Mouse (Mus musculus): ENCODE data around the gene Pmel. TPM values are rescaled to one million over a fixed set of nuclear protein-coding genes. Genes with fewer than 3 reads are reported as not detected.

Pmel gene
- 0.55 and 0.86 TPM in 2 replicates for polyA plus RNA-seq (2015; fragmentation: Nextera tagmentation; extraction: Ambion mirVana)

DNA sequence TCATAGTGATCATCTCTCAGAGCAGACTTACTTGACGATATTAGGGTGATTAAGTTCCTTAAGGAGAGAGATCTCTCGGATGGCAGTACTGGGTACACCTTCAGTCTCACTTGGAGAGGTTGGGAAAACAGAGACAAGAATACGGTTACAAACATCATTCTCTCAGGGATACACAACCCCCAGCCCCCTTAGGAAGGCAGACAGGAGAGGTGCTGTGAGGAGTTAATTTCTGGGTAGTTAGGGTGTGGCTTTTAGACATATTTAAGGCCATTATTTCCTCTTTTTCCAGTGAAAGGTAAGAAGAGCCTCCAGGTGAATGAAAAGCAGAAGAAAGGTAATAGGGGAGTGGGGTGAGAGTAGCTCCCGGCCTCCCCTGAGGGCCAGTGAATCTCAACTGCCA lies at the start of gene Pmel:
Pmel (plus strand) TSS at position 301 of the 400 bp plus-strand sequence.
- H3K36me3 ChIP-seq (ENCODE audit: control insufficient read depth, insufficient read depth): peaks cover 15% of the 10 kb centered on the region; the same call in 1 of the 2 replicates
- peak within 1 kb of the TSS; percentile 89 for H3K27ac ChIP-seq (ENCODE audit: low read depth, low read length)
- H3K9me3 ChIP-seq (ENCODE audit: control insufficient read depth): no peaks in the 10 kb centered on the region
- H3K9ac ChIP-seq (ENCODE audit: low read depth, low read length): peak within 1 kb of the TSS; percentile 76
- no peaks in the 10 kb centered on the region for H3K27me3 ChIP-seq (replicated peaks; ENCODE audit: control insufficient read depth, insufficient read depth, low read length)
- peak within 1 kb of the TSS; percentile 86 for H3K4me3 ChIP-seq (ENCODE audit: low read depth, low read length)
- ATAC-seq: no peak
- H3K4me1 ChIP-seq (replicated peaks; ENCODE audit: control insufficient read depth, insufficient read depth, low read length): peaks cover 4% of the 10 kb centered on the region; the same call in 1 of the 2 replicates
- peak within 1 kb of the TSS; percentile 81 for H3K4me2 ChIP-seq (replicated peaks; ENCODE audit: low read depth)
- WGBS: 13% methylated on average over 4 of the region's 4 CpGs
- TF ChIP-seq CTCF (IDR thresholded peaks at IDR 0.05; ENCODE audit: low read depth): no peak

DNA sequence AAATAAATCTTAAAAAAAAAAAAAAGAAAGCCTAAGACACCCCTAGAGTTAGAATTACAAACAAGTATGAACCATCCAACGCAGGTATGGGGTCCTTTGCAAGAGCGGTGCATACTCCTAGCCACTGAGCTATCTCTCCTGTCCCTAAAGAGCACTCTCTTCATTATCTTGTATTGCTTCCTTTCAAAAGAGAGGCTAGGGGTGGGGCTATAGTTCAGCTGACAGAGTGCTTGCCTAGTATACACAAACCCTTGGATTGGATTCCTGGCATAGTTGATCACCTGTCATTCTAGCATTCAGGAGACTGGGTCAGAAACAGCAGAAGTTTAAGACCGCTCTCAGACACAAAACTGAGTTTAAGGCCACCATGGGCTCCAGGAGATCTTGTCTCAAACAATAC lies 48.7 kb upstream of the Pmel start:
- H3K4me2 ChIP-seq (replicated peaks; ENCODE audit: low read depth): no peak overlapping the region
- no peaks in the 10 kb centered on the region for H3K4me1 ChIP-seq (replicated peaks; ENCODE audit: control insufficient read depth, insufficient read depth, low read length)
- TF ChIP-seq CTCF (IDR thresholded peaks at IDR 0.05; ENCODE audit: low read depth): no peak
- no peaks in the 10 kb centered on the region for H3K9me3 ChIP-seq (ENCODE audit: control insufficient read depth)
- ATAC-seq: no peak
- H3K36me3 ChIP-seq (ENCODE audit: control insufficient read depth, insufficient read depth): no peaks in the 10 kb centered on the region
- no peaks in the 10 kb centered on the region for H3K27me3 ChIP-seq (replicated peaks; ENCODE audit: control insufficient read depth, insufficient read depth, low read length)
- WGBS: 42% methylated on average over 3 of the region's 3 CpGs
- no peak overlapping the region for H3K9ac ChIP-seq (ENCODE audit: low read depth, low read length)
- H3K27ac ChIP-seq (ENCODE audit: low read depth, low read length): no peak overlapping the region
- no peak overlapping the region for H3K4me3 ChIP-seq (ENCODE audit: low read depth, low read length)

DNA sequence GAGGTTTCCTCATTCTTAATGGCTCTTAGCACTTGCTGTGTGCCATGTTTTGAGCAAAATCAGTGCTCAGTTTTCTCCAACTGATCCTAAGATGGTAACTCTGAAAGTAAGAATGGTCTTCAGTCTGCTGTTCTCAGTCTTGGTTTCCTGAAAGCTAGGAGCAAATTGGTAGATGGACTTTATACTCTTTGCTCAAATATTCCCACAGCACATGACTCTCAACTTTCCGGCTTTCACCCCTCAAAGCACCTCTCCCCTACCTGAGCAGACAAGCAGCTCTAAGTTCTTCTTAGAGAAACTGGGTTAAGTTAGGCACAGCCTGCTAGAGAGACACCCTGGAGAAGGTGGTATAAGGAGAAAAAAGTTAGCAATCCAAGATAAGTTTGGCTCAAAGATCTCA lies 47.3 kb upstream of the Pmel start:
- 47% methylated on average over 1 of the region's 1 CpGs for WGBS
- no peak overlapping the region for H3K4me3 ChIP-seq (ENCODE audit: low read depth, low read length)
- no peaks in the 10 kb centered on the region for H3K9me3 ChIP-seq (ENCODE audit: control insufficient read depth)
- no peak overlapping the region for H3K9ac ChIP-seq (ENCODE audit: low read depth, low read length)
- H3K4me2 ChIP-seq (replicated peaks; ENCODE audit: low read depth): no peak overlapping the region
- no peaks in the 10 kb centered on the region for H3K36me3 ChIP-seq (ENCODE audit: control insufficient read depth, insufficient read depth)
- H3K4me1 ChIP-seq (replicated peaks; ENCODE audit: control insufficient read depth, insufficient read depth, low read length): no peaks in the 10 kb centered on the region
- TF ChIP-seq CTCF (IDR thresholded peaks at IDR 0.05; ENCODE audit: low read depth): no peak
- H3K27me3 ChIP-seq (replicated peaks; ENCODE audit: control insufficient read depth, insufficient read depth, low read length): no peaks in the 10 kb centered on the region
- no peak overlapping the region for H3K27ac ChIP-seq (ENCODE audit: low read depth, low read length)
- ATAC-seq: no peak

DNA sequence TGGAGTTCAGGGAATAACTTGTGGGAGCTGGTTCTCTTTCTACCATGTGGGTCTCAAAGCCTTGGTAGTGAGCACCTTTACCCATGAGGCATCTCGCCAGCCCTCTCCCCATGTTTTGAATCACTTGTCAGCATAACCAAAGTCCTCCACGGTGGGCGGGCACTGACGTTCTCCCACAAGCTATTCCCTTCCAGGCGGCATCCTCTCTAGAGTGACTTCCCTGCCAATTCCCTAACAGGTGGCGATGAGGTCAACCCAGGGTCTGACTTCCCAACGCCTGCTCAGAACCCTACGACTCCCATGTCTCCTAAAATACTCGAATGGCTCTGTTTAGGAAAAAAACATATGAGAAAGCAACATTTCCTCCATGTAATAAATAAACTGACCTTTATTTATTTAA lies 46.2 kb upstream of the Pmel start:
- H3K27ac ChIP-seq (ENCODE audit: low read depth, low read length): no peak overlapping the region
- no peak for TF ChIP-seq CTCF (IDR thresholded peaks at IDR 0.05; ENCODE audit: low read depth)
- H3K4me3 ChIP-seq (ENCODE audit: low read depth, low read length): no peak overlapping the region
- H3K36me3 ChIP-seq (ENCODE audit: control insufficient read depth, insufficient read depth): no peaks in the 10 kb centered on the region
- no peaks in the 10 kb centered on the region for H3K9me3 ChIP-seq (ENCODE audit: control insufficient read depth)
- 63% methylated on average over 9 of the region's 9 CpGs for WGBS
- no peaks in the 10 kb centered on the region for H3K4me1 ChIP-seq (replicated peaks; ENCODE audit: control insufficient read depth, insufficient read depth, low read length)
- H3K9ac ChIP-seq (ENCODE audit: low read depth, low read length): no peak overlapping the region
- no peak overlapping the region for H3K4me2 ChIP-seq (replicated peaks; ENCODE audit: low read depth)
- H3K27me3 ChIP-seq (replicated peaks; ENCODE audit: control insufficient read depth, insufficient read depth, low read length): no peaks in the 10 kb centered on the region
- ATAC-seq: no peak

DNA sequence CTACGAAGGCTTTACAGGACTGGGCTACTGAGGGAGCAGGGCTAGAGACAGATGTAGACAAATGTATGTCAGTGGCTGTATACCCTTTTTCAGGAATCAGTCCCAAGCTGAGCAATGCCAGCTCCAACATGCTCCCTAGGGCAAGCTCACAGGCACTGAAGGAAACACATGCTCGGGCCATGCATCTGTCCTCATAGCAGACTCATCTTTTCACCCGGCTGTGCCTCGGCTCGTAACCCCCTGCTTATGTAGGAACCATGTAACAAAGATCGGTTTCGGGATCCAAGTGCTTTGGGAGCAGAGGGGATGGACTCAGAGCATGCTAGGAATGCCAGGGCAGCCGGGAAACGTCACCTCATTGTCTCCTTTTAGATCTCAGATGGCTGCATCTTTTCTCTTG lies 44.5 kb upstream of the Pmel start:
- TF ChIP-seq CTCF (IDR thresholded peaks at IDR 0.05; ENCODE audit: low read depth): no peak
- no peak for ATAC-seq
- Histone ChIP-seq H3K27ac (ENCODE audit: low read depth, low read length) (no peak overlapping the region), H3K27me3 (replicated peaks; ENCODE audit: control insufficient read depth, insufficient read depth, low read length) (no peaks in the 10 kb centered on the region), H3K4me2 (replicated peaks; ENCODE audit: low read depth) (no peak overlapping the region), H3K4me1 (replicated peaks; ENCODE audit: control insufficient read depth, insufficient read depth, low read length) (no peaks in the 10 kb centered on the region), H3K9ac (ENCODE audit: low read depth, low read length) (no peak overlapping the region), H3K4me3 (ENCODE audit: low read depth, low read length) (no peak overlapping the region), H3K9me3 (ENCODE audit: control insufficient read depth) (no peaks in the 10 kb centered on the region), H3K36me3 (ENCODE audit: control insufficient read depth, insufficient read depth) (no peaks in the 10 kb centered on the region)
- 52% methylated on average over 9 of the region's 9 CpGs for WGBS

DNA sequence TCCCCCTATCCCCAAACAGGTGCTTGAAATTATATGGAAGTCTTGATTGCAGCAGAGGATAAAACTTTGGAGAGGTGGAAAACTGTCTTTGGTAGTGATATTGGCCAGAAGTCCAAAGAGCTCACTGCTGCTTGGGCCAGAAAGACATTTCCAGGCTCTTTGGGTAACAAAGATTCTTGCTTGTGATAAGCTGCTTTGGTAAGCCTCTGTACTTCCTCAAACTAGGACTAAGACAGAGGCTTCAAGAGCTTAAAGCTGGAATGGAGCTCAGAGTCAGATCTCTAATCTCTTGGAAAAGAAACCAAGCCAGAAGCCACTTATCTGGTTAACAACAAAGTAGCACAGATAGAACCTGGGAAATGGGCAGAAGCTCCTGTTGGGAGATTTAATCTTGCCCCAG lies 41.5 kb upstream of the Pmel start:
- H3K36me3 ChIP-seq (ENCODE audit: control insufficient read depth, insufficient read depth): no peaks in the 10 kb centered on the region
- H3K27me3 ChIP-seq (replicated peaks; ENCODE audit: control insufficient read depth, insufficient read depth, low read length): no peaks in the 10 kb centered on the region
- no peak overlapping the region for H3K27ac ChIP-seq (ENCODE audit: low read depth, low read length)
- no peak overlapping the region for H3K9ac ChIP-seq (ENCODE audit: low read depth, low read length)
- H3K4me2 ChIP-seq (replicated peaks; ENCODE audit: low read depth): no peak overlapping the region
- ATAC-seq: no peak
- H3K9me3 ChIP-seq (ENCODE audit: control insufficient read depth): no peaks in the 10 kb centered on the region
- no peak overlapping the region for H3K4me3 ChIP-seq (ENCODE audit: low read depth, low read length)
- no peak for TF ChIP-seq CTCF (IDR thresholded peaks at IDR 0.05; ENCODE audit: low read depth)
- H3K4me1 ChIP-seq (replicated peaks; ENCODE audit: control insufficient read depth, insufficient read depth, low read length): no peaks in the 10 kb centered on the region

All from intestine, postnatal 0 days (tissue).